Mouse (Mus musculus) CH12.LX (cell line): ENCODE measurements around the gene Iqcn.

ENCODE experiments used
- CTCF ChIP-seq, 2 experiments: IDR thresholded peaks in 1 of 2; conservative IDR thresholded peaks in 1 of 2; 2 replicates each; pipeline ENCODE4 v1.5.1; 2011 to 2012; ENCODE audit warnings: low read depth in 2 of 2, low read length in 2 of 2, improper control_type of control experiment in 1 of 2, inconsistent platforms in 1 of 2, mild to moderate bottlenecking in 1 of 2, moderate library complexity in 1 of 2
- ELF1 ChIP-seq: IDR thresholded peaks from 2 replicates; pipeline ENCODE4 v1.6.1; 2014; ENCODE audit warnings: low read depth, mild to moderate bottlenecking, inconsistent platforms, low read length, improper control_type of control experiment
- EP300 ChIP-seq: IDR thresholded peaks from 2 replicates; pipeline ENCODE4 v1.6.1; 2011; ENCODE audit warnings: low read length, improper control_type of control experiment
- GABPA ChIP-seq: IDR thresholded peaks from 2 replicates; pipeline ENCODE4 v1.6.1; 2012; ENCODE audit warnings: low read depth, low read length, improper control_type of control experiment, inconsistent platforms; ENCODE audit not compliant: insufficient replicate concordance
- MAX ChIP-seq: IDR thresholded peaks from 2 replicates; pipeline ENCODE4 v1.6.1; 2011; ENCODE audit warnings: low read length, improper control_type of control experiment
- PAX5 ChIP-seq: IDR thresholded peaks from 2 replicates; pipeline ENCODE4 v1.6.1; 2012; ENCODE audit warnings: low read length, inconsistent platforms, mixed read lengths
- POLR2A ChIP-seq: IDR thresholded peaks from 2 replicates; pipeline ENCODE4 v1.6.1; 2011; ENCODE audit warnings: low read depth, mild to moderate bottlenecking, improper control_type of control experiment, low read length
- SIN3A ChIP-seq: IDR thresholded peaks from 2 replicates; pipeline ENCODE4 v1.6.1; 2012; ENCODE audit warnings: low read length, improper control_type of control experiment, inconsistent platforms
- USF1 ChIP-seq: IDR thresholded peaks from 2 replicates; pipeline ENCODE4 v1.6.1; 2014; ENCODE audit warnings: low read depth, mild to moderate bottlenecking, inconsistent platforms, low read length, improper control_type of control experiment
- USF2 ChIP-seq: conservative IDR thresholded peaks from 2 replicates; pipeline ENCODE4 v1.6.1; 2011; ENCODE audit warnings: low read depth, low read length, improper control_type of control experiment

DNA sequence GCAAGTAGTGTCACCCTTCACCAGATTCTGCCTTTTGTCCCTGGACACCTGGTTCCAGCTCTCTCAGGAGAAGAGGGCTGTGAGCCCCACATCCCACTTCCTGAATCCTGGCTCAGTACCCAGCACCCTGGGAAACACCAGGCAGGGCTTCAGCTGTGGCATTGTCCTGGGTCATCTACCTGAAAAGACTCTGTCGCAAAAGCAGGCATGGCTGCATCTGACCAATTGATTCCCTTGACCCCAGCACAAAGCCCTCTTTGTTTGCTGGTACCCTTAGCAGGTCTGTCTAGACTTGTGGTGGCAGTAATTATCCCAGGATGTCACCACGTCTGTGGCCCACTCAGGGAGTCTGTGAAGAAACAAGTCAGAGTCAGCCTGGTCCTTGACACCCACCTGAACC, 47.8 kb upstream of the Iqcn start:
- TF ChIP-seq CTCF (conservative IDR thresholded peaks at IDR 0.05 in 1 of 2, IDR thresholded peaks at IDR 0.05 in 1 of 2; ENCODE audit: low read depth in 2 of 2, low read length in 2 of 2) (no peak), GABPA (no peak), ELF1 (no peak), POLR2A (no peak), EP300 (no peak), SIN3A (no peak), USF1 (no peak), USF2 (no peak), PAX5 (no peak), MAX (no peak)
